Mouse (Mus musculus): ENCODE measurements around the gene Lipa. TPM values are rescaled to one million over a fixed set of nuclear protein-coding genes. Genes with fewer than 3 reads are reported as not detected.

Gene Lipa
- total RNA-seq (2021): 1 to 10 TPM; 5.1 to 7.9 TPM
- long read RNA-seq, experiment 1, transcript Lipa-201 (10 exons, 2,969 nt): major isoform, 13 of 17 reads
- long read RNA-seq, experiment 1, partial matches to known transcripts: 1 of 17 reads
- long read RNA-seq, experiment 1, other reads (novel, unspliced or antisense): 1 of 17 reads
- long read RNA-seq, experiment 2, transcript Lipa-201 (10 exons, 2,969 nt): major isoform, 9 of 10 reads
- long read RNA-seq, experiment 2, partial matches to known transcripts: 0 of 10 reads
- long read RNA-seq, experiment 2, other reads (novel, unspliced or antisense): 1 of 10 reads

DNA sequence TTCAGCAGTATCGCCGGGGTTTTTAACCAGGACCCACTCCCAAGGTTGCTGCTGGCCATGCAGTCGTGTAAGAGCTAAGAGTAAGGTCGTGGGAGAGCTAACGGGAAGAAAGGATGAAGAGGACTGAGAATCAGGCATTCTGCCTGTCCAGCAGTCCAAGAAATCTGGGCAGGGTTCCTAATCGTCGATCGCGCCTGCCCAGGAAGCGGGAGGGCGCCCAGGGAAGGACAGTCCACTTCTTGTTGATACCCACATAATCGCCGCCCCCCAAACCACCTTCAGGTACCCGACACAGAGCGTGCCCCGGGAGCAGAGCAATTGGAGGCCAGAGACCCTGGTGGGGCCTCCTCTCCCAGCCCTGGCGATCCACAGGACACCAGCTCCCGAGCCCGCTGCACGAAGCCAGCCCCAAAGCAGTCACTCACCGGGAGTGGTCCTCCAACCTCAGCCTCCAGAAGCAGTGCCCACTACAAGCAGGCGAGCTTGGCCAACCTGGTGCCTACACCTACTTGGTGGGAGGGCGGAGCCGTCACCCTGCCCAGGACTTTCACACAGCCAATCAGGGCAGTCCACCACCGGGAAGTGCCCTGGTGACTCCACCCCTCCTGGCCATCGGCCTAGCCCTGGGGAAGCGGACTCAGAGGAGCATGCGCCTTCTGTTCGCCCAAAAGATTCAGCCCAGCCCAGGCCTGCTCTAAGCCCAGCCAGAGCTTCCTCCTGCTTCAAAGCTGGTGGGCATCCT lies at the start of gene Lipa:
Gene Lipa, minus strand, starts transcription at position 534 of the 742 bp plus-strand sequence.
- Histone ChIP-seq H3K27ac (peak within 1 kb of the TSS; percentile 95), H3K4me3 (peak within 1 kb of the TSS; percentile 97)
- DNase-seq: peak; percentile 99
- intact Hi-C loops (cut with DNase I): no loop called here
- TF ChIP-seq CTCF (IDR thresholded peaks at IDR 0.05): no peak

DNA sequence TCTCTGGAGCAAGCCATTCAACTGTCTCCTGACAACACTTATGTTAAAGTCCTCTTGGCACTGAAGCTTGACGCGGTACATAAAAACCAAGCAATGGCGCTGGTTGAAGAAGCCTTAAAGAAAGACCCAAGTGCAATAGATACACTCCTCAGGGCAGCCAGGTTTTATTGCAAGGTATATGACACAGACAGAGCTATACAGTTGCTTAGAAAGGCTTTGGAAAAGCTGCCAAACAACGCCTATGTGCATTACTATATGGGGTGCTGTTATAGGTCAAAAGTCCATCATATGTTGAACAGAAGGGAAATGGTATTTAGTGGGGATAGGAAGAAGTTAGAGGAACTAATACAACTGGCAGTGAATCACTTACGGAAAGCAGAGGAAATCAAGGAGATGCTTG lies 46.4 kb upstream of the Lipa start:
- TF ChIP-seq CTCF (IDR thresholded peaks at IDR 0.05): no peak
- Histone ChIP-seq H3K4me3 (no peak overlapping the region), H3K27ac (no peak overlapping the region)
- DNase-seq: no peak
- intact Hi-C loops (cut with DNase I): no loop called here

DNA sequence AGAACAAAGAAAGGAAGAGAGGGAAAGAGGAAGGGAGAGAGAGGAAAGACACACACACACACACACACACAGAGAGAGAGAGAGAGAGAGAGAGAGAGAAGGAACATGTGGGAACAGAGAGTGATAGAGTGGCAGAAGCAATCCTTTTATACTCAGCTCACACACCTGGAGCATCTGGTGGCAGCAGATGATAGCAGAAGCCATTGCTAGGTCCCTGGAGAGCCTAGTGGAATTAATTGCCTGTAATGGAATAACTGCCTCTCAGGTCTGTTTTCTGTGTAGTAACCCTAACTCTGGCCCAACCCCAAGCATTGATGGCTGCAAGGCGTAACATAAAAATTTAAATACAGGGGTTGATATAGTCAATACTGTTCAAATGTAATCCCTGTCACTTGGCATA lies 43.8 kb upstream of the Lipa start:
- no peak for TF ChIP-seq CTCF (IDR thresholded peaks at IDR 0.05)
- H3K27ac ChIP-seq: no peak overlapping the region
- no peak overlapping the region for H3K4me3 ChIP-seq
- DNase-seq: no peak
- intact Hi-C loops (cut with DNase I): no loop called here

DNA sequence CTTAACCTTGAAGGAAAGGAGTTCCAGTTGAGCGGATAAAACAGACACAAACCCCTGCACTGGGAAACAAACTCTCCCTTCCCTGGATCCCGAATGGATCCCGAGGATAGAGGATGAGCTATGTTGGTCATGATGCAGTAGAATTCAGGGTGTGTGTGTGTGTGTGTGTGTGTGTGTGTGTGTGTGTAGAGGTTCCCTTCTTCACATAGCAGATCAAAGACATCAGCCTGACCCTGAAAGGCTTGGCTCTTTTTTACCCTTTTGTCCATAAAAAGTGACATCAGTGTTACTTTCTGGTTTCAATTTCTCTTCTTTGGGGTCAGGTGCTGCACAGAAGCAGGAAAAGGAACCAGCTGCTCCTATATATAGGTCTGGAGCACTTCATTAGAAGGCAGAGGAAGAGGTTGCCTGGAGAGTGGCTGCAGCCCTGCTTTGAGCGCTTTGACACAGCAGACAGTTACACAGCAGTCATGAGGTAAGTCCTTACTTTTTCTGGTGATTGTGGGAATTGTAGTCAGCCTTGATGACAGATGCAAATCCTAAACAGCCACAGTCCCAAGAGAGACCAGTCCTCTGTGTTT lies 42.7 kb upstream of the Lipa start:
- Histone ChIP-seq H3K4me3 (peak overlapping the region; percentile 28), H3K27ac (peak overlapping the region; percentile 35)
- no peak for TF ChIP-seq CTCF (IDR thresholded peaks at IDR 0.05)
- intact Hi-C loops (cut with DNase I): no loop called here
- no peak for DNase-seq

DNA sequence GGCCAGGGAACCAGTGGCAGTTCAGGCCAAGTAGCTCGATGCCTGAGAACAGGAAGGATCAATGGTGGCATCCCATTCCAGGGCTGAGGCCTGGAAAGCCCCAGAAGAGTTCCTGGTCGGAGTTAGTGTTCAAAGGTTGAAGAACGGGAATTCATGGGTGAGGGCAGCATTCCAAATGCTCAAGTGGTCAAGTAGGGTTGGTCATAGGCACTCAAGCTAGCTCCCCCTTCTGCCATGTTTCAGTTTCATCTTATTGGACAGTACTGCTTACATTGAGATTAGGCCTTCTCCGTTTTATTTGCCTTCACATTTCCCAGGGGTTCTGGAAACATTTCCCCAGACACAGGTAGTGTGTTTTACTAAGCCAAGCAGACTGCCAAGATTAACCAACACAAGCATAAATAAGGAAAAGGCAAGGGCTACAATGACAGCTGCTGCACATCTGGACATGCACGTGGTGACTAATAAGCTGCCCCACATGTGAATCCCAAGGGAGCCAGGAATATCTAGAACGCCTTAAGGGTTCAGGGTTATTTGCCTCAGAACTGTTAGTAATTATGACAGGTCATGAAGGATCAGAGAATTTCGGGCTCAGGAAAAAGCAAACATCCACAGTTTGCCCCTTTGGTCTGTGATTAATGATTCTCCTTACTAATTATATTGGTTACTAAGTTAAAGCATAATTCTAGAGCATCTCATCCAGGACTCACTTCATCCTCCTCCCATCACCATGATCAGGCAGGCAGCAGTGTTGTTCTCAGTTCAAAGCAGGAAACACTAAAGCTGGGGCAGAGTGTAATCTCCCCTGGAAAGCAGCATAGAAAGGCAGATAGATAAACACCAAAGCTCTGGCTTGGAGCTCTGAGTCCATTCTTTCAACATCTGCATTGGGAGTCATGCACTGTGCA lies 42.0 kb upstream of the Lipa start:
- no peak for TF ChIP-seq CTCF (IDR thresholded peaks at IDR 0.05)
- no peak for DNase-seq
- intact Hi-C loops (cut with DNase I): no loop called here
- H3K27ac ChIP-seq: peak overlapping the region; percentile 28; the same call in 1 of the 2 replicates
- no peak overlapping the region for H3K4me3 ChIP-seq

DNA sequence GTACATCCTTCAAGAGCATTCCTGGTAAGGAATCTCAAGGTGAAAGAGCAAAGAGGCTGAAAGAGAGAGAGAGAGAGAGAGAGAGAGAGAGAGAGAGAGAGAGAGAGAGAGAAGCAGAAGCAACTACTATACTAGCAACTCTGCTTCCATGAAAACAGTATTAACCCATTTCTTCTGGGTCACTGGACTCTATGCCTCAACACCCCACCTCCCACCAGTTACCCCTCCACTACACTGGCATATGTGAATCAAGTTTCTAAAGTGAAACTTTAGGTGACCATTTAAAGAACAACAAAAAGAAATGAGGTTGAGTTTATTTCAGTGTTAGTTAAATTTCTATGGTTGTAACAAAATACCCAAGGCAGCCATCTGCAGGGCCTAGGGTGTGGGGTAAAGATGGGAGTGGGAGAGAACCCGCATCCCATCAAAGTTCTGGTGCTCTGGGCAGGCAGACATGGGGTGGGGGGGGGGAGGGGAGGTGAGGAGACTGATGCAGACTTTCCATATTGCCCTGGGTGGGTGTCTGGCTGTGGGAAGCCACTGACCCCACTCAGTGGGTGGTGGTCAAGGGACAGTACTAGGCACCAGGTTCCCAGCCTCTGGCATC lies 39.0 kb upstream of the Lipa start:
- no peak for TF ChIP-seq CTCF (IDR thresholded peaks at IDR 0.05)
- intact Hi-C loops (cut with DNase I): no loop called here
- Histone ChIP-seq H3K27ac (no peak overlapping the region), H3K4me3 (no peak overlapping the region)
- no peak for DNase-seq

DNA sequence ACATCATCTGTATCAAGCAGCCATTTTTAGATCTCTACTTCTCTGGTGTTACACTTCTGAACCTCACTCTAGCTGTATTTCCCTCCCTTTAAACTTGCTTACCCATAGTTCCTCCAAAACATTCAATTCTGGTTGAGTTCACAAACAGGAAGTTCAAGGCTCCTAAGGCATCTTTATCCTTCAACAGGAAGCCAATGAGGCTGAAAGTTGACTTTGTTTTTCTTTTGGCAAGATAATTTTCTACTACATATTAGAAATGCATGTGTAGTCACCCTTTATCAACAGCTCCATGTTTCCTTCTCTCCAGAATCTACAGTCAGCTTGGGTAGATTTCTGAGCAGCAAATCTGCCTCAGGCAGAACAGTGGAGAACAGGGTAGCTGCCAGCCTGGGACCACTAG lies 35.3 kb upstream of the Lipa start:
- TF ChIP-seq CTCF (IDR thresholded peaks at IDR 0.05): no peak
- Histone ChIP-seq H3K4me3 (no peak overlapping the region), H3K27ac (no peak overlapping the region)
- intact Hi-C loops (cut with DNase I): no loop called here
- no peak for DNase-seq

DNA sequence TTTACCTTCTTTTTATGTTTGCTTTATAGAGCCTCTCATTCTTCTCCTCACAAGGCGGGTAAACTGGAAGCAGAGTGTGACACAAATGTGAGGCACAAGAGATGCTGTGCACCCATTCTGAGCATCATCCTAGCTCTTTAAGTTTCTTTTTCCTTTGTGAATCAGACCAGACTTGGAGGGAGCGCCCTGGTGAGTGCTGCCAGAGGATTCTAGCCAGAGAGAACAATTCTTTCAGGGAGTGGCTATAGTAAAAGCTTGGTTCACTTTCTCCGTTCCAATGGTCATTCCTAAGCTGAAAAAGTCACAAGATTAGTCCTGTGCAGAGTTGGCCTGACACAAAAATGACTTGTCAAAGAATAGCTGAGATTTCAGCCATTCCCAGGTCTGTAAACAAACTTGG lies 29.3 kb upstream of the Lipa start:
- peak overlapping the region; percentile 3; the same call in 1 of the 2 replicates for H3K4me3 ChIP-seq
- intact Hi-C loops (cut with DNase I): no loop called here
- DNase-seq: peak; percentile 60
- peak overlapping the region; percentile 77 for H3K27ac ChIP-seq
- no peak for TF ChIP-seq CTCF (IDR thresholded peaks at IDR 0.05)

DNA sequence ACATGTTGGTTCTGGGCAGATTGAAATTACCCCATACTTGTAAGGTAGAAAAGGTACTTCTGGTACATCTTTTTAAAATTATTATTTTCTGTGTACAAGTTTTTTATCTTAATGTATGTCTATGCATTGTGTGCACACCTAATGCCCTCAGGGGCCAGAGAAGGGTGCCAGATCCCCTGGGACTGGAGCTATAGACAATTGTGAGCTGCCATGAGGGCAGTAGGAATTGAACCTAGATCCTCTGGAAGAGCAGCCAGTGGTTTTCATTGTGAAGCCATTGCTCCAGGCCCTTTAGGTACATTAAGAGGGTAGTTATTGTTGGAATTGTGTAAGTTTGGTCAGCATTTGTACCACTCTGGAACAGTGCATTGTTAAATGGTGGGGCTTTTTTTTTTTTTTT lies 26.8 kb upstream of the Lipa start:
- intact Hi-C loops (cut with DNase I): loop anchor here (5.0 kb wide), 1 partner anchor 33 kb away; no protein-coding TSS in a partner anchor
- Histone ChIP-seq H3K4me3 (no peak overlapping the region), H3K27ac (no peak overlapping the region)
- DNase-seq: no peak
- TF ChIP-seq CTCF (IDR thresholded peaks at IDR 0.05): no peak

DNA sequence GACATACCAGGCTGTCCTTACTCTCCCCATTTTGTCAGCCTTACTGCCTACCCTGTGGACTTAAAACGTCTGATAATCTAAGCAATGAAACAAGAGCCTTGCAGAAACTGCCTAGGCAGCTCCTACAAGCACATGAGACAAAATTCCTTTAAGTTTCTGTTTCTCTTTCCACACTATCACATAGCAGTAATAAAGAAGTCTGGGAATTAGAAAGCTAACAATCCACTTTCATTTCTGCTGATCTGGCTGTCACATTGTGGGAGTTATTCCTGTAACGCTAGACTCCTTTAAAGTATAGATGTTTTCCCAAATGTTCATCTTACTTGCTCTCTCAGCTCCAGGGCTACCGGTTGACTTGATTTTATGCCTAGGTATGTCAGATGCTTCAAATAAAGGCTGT lies 26.2 kb upstream of the Lipa start:
- intact Hi-C loops (cut with DNase I): loop anchor here (5.0 kb wide), 1 partner anchor 34 kb away; no protein-coding TSS in a partner anchor

DNA sequence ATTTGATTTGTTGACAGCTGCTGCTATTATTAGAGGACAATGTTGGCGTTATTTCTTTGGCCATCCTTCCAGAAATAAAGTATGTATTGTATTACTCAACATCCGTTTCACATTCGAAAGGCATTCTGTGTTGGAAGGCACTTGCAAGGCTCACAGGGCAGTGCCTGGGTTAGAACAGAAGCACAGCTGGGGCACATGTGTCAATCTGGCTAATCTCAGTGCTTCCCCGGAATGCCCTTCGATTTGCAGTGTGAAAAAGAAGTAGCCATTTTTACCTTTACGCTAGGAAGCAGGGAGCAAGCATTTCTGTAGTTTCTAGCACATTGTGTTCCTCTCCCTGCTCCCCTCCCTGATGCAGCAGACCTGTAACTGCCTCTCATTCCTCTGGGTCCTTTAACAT lies 25.7 kb upstream of the Lipa start:
- H3K27ac ChIP-seq: peak overlapping the region; percentile 78
- intact Hi-C loops (cut with DNase I): loop anchor here (5.0 kb wide), 1 partner anchor 34 kb away; no protein-coding TSS in a partner anchor

More for the DNA sequence above, 26.2 kb upstream of the Lipa start:
- DNase-seq: no peak
- Histone ChIP-seq H3K27ac (peak overlapping the region; percentile 78), H3K4me3 (peak overlapping the region; percentile 50)
- TF ChIP-seq CTCF (IDR thresholded peaks at IDR 0.05): no peak

DNA sequence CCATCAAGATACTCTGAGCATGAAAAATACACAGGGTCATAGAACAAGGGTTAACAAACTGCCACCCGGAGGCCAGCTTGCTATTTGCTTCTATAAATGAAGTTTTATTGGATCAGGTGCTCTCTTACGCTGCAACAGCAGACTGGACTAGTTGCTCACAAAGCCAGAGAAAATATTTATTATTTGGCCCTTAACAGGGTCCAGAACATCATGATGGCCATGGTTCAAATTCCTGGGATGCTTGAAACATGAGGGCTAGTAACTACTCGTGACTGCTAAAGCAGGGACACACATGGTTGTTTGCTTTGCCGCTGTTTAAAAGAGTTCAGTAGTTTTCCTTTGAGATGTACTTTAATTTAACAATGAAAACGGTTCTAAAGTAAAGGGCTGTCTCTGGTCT lies 24.7 kb upstream of the Lipa start:
- intact Hi-C loops (cut with DNase I): loop anchor here (5.0 kb wide), 1 partner anchor 35 kb away; no protein-coding TSS in a partner anchor
- Histone ChIP-seq H3K4me3 (peak overlapping the region; percentile 50), H3K27ac (peak overlapping the region; percentile 78)
- DNase-seq: peak; percentile 20
- no peak; the same call in 1 of the 2 replicates for TF ChIP-seq CTCF (IDR thresholded peaks at IDR 0.05)

More for the DNA sequence above, 25.7 kb upstream of the Lipa start:
- TF ChIP-seq CTCF (IDR thresholded peaks at IDR 0.05): no peak
- no peak for DNase-seq
- peak overlapping the region; percentile 50 for H3K4me3 ChIP-seq

All from gastrocnemius, adult 2 months (tissue).